Mouse (Mus musculus): Measurements from ENCODE around the gene Tent5d. TPM values are rescaled to one million over a fixed set of nuclear protein-coding genes. Genes with fewer than 3 reads are reported as not detected.

Tent5d gene
- total RNA-seq (2012; rRNA removed) (2.2 and 3.0 TPM in 2 replicates), polyA plus RNA-seq (2012; ENCODE audit: insufficient read depth in 1 of 2, insufficient read length in 2 of 2, low read depth in 1 of 2, low replicate concordance in 2 of 2, missing spikeins in 1 of 2) (1 to 10 TPM in 1 of 2 experiments, not detected in 1; 2.0 TPM)

GRCm38 (mm10) chrX:107792290-107792689 is at the start of gene Tent5d:
Gene Tent5d (plus strand): TSS chrX:107792590.
- no peak for DNase-seq (ENCODE audit: low read depth, low spot score)
- Histone ChIP-seq H3K79me2 (ENCODE audit: control insufficient read depth, insufficient read depth, low read length, poor library complexity) (no peaks in the 10 kb centered on the region), H3K27ac (ENCODE audit: control insufficient read depth, low read depth, low read length) (no peak within 1 kb of the TSS), H3K36me3 (ENCODE audit: control insufficient read depth in 1 of 2, insufficient read depth in 2 of 2, low read length in 2 of 2) (peaks cover 27 to 43% of the 10 kb centered on the region in 2 experiments), H3K4me3 (ENCODE audit: control insufficient read depth in 1 of 2, insufficient read depth in 1 of 2, low read depth in 2 of 2, low read length in 2 of 2) (no peak within 1 kb of the TSS), H3K9ac (ENCODE audit: control insufficient read depth, low read depth, low read length, poor library complexity, severe bottlenecking) (no peak within 1 kb of the TSS), H3K27me3 (ENCODE audit: control insufficient read depth in 1 of 2, insufficient read depth in 2 of 2, low read length in 2 of 2) (no peaks in the 10 kb centered on the region), H3K4me1 (ENCODE audit: control insufficient read depth in 1 of 2, insufficient read depth in 2 of 2, low read length in 2 of 2) (peaks cover 9 to 26% of the 10 kb centered on the region in 2 experiments), H3K9me3 (replicated peaks; ENCODE audit: insufficient read depth, low read length) (no peaks in the 10 kb centered on the region)
- TF ChIP-seq MAFK (IDR thresholded peaks at IDR 0.05; ENCODE audit: borderline replicate concordance, low read depth, low read length) (no peak), MXI1 (IDR thresholded peaks at IDR 0.05; ENCODE audit: low read depth, low read length) (no peak), SIN3A (IDR thresholded peaks at IDR 0.05; ENCODE audit: low read length) (no peak), USF2 (IDR thresholded peaks at IDR 0.05; ENCODE audit: borderline replicate concordance in 1 of 2, insufficient read depth in 1 of 2, low read depth in 1 of 2, low read length in 2 of 2) (no peak), ETS1 (IDR thresholded peaks at IDR 0.05; ENCODE audit: low read depth, low read length) (no peak), UBTF (IDR thresholded peaks at IDR 0.05; ENCODE audit: borderline replicate concordance, insufficient read depth, low read depth, low read length) (no peak), NRF1 (IDR thresholded peaks at IDR 0.05; ENCODE audit: insufficient read depth, low read depth, low read length, poor library complexity, severe bottlenecking) (no peak), NELFE (IDR thresholded peaks at IDR 0.05; ENCODE audit: low read depth, low read length) (no peak), ZKSCAN1 (IDR thresholded peaks at IDR 0.05; ENCODE audit: low read depth, low read length) (no peak), EP300 (IDR thresholded peaks at IDR 0.05; ENCODE audit: low read depth in 1 of 2, low read length in 2 of 2) (no peak), CHD1 (IDR thresholded peaks at IDR 0.05; ENCODE audit: low read depth, low read length) (no peak), MAZ (IDR thresholded peaks at IDR 0.05; ENCODE audit: low read depth, low read length) (no peak), ZC3H11A (IDR thresholded peaks at IDR 0.05; ENCODE audit: low read depth, low read length) (no peak), TBP (IDR thresholded peaks at IDR 0.05; ENCODE audit: low read depth, low read length) (no peak), USF1 (IDR thresholded peaks at IDR 0.05; ENCODE audit: low read depth, low read length) (no peak), ZMIZ1 (IDR thresholded peaks at IDR 0.05; ENCODE audit: low read depth, low read length) (no peak), SMC3 (IDR thresholded peaks at IDR 0.05; ENCODE audit: low read depth, low read length) (no peak)

GRCm38 (mm10) chrX:107767896-107768295 is 24.5 kb upstream of the Tent5d start:
- Histone ChIP-seq H3K4me3 (ENCODE audit: control insufficient read depth in 1 of 2, insufficient read depth in 1 of 2, low read depth in 2 of 2, low read length in 2 of 2) (no peak overlapping the region), H3K27me3 (ENCODE audit: control insufficient read depth in 1 of 2, insufficient read depth in 2 of 2, low read length in 2 of 2) (no peaks in the 10 kb centered on the region), H3K9me3 (replicated peaks; ENCODE audit: insufficient read depth, low read length) (no peaks in the 10 kb centered on the region), H3K36me3 (ENCODE audit: control insufficient read depth in 1 of 2, insufficient read depth in 2 of 2, low read length in 2 of 2) (no peaks in the 10 kb centered on the region), H3K4me1 (ENCODE audit: control insufficient read depth in 1 of 2, insufficient read depth in 2 of 2, low read length in 2 of 2) (no peaks in the 10 kb centered on the region), H3K9ac (ENCODE audit: control insufficient read depth, low read depth, low read length, poor library complexity, severe bottlenecking) (no peak overlapping the region), H3K79me2 (ENCODE audit: control insufficient read depth, insufficient read depth, low read length, poor library complexity) (no peaks in the 10 kb centered on the region), H3K27ac (ENCODE audit: control insufficient read depth, low read depth, low read length) (no peak overlapping the region)
- peak; percentile 54 for DNase-seq (ENCODE audit: low read depth, low spot score)
- TF ChIP-seq NRF1 (IDR thresholded peaks at IDR 0.05; ENCODE audit: insufficient read depth, low read depth, low read length, poor library complexity, severe bottlenecking): no peak
- no peak for TF ChIP-seq E2F4 (IDR thresholded peaks at IDR 0.05; ENCODE audit: borderline replicate concordance, low read depth, low read length)
- no peak for TF ChIP-seq MAZ (IDR thresholded peaks at IDR 0.05; ENCODE audit: low read depth, low read length)
- peak; percentile 61 for TF ChIP-seq RAD21 (IDR thresholded peaks at IDR 0.05; ENCODE audit: low read depth, low read length)
- TF ChIP-seq CHD1 (IDR thresholded peaks at IDR 0.05; ENCODE audit: low read depth, low read length): no peak
- TF ChIP-seq CTCF (IDR thresholded peaks at IDR 0.05 in 2 of 3, conservative IDR thresholded peaks at IDR 0.05 in 1 of 3; ENCODE audit: control insufficient read depth in 1 of 3, insufficient read depth in 1 of 3, low read depth in 2 of 3, low read length in 3 of 3, poor library complexity in 1 of 3, severe bottlenecking in 1 of 3): peak in 2 of 3 experiments; percentile 54 to 70; a peak in 4 of 6 replicates
- peak; percentile 69 for TF ChIP-seq SMC3 (IDR thresholded peaks at IDR 0.05; ENCODE audit: low read depth, low read length)
- TF ChIP-seq ELF1 (IDR thresholded peaks at IDR 0.05; ENCODE audit: low read depth, low read length): no peak
- peak; percentile 5; the same call in 1 of the 2 replicates for TF ChIP-seq GATA1 (IDR thresholded peaks at IDR 0.05; ENCODE audit: low read depth, low read length)
